Mouse (Mus musculus): ENCODE measurements at regions not wholly inside any gene's neighbourhood (a gene's known extent, or its start where the extent isn't known, plus 50 kb on each side); places are given as distances from the start of the nearest gene placed in this dataset.
"Not testable (repeated sequence)": the region's sequence is repeated elsewhere in the genome, so short reads cannot be mapped to it uniquely, and the experiment has no call there.

DNA sequence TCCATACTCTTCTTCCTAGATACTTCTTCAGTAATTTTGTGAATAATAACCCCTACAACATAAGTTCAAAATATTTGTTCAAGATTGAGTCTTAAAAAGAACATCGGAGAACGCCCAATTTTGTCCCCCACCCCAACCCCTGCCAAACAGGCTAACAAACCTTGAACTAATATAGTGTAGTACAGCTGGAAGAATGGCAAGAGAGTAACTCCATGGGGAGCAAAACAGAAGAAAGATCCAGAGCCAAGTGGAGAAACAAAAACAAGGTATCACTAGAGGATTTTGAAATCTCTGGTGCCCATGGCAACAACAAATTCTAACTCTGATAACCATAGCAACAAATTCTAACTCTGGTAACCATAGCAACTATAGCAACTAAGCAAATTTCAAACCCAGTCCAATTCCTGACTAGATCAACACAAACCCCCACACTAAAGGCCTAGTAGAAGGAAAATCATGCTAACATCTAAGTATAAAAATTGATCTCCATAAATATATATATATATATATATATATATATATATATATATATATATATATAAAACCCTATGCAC is 74.2 kb upstream of the Magee2 start:
- DNase-seq, result no peak

DNA sequence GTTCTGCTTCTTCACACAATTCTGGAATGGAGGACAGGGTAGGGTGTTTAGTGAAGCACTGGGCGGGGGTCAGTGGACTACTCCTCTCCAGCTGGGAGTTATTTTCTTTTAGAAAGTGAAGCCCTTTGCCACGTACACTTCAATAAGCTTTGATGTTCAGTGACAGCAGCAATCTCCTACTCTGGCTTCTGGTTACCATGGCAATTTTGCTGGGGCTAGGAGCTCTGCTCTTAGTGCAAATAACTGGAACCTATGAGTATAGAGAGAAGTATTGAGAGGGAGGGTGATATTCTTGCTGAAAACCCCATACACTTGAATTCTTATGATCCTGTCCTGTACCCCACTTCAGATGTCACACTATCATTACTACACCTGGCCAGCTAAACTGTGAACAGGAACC is 94.5 kb upstream of the Magee2 start:
- no peak for DNase-seq

DNA sequence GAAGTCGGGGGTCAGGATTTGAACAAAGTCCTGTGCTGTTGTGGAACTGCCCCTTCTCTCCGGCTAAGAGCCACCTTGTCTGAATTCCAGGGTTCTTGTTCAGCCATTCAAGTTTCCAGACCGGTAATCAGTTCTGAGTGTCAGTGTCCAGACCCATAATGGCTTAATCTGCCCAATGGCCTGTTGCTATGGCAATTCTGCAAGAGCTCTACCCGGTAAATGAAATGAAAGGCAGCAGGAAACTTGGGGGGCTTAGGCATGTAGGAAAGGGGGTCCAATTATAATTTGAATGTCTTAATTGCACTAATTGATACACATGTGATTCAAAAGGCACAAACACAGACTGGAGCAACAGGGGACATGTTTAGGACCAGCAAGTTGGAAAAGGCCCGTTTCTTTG is 95.7 kb upstream of the Magee2 start:
- not testable (repeated sequence) for DNase-seq

DNA sequence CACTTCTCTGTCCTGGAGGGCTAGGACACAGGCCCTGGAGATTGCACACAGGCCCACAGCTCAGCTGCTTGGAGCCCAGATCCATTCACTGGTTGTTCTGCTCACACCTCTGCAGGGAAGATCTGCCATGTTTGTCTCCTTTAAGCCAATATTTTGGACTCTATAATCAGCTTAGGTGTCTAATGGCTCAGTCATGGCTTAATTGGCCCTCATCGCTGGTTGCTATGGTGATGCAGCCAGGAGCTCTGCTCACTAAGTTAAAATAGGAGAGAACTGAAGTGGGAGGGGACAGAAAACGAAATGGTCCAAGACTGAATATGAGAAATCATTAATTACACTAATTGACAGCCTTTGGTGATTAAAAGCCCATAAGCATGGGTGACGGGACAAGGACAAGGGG is 96.3 kb upstream of the Magee2 start:
- DNase-seq, result not testable (repeated sequence)

DNA sequence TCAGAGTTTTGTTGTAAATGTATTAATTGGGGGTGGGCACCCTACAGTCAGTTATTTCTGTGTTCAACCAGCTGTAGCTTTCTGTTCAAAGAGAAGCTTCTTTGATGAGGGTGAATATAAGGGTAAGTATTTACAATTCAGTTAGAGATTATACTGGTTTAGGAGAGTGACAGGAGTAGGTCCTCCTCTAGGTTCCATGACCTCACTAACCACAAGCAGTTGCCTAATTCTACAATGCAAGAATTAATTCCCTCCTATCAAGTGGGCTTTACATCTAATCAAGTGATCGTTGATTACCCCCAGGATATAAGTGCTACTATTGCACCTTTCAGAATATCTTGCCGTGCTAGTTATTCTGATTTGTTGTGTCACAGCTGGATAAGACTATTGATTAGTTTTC is 101.1 kb upstream of the Pbdc1 start:
- DNase-seq, result no peak

DNA sequence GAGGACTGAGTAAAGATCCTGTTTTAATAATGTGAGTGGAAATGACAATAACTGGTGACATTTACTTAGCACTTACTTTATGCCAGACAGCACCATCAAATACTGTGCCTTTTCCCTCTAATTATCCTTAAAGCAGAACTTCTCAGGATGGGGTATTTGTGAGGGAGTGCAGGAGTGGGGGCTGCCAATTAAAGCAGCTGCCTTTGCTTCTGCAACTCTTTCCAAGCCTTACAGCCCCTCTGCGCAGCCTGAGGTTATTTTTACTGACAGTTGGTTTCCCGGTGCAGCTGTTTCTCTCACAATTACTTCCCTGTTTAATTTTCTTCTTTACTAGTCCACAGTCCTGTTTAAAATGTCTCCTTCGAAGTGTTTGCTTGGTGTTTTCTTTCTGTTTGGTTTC is 76.3 kb upstream of the Pbdc1 start:
- DNase-seq, result no peak

DNA sequence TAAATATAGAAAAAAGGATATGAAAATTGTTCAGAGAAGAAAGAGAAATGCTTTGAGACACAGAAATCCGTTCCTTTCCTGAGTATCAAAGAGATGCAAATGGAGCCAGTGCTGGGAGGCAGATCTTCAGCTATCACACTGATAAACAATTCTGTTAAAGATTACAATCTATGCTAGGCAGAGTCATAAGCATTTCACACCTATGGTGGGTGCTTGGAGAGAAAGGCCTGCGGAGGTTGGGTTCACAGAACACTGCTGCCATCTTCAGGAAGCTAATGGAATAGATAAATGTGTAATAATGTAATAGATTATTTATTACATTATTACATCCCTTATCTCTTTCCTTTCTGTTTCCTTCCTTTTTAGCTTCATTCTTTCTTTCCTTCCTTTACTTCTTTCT is 73.1 kb upstream of the Pbdc1 start:
- peak; percentile 4 to 8 for DNase-seq

Data from kidney, postnatal 36 days (tissue).